Mouse (Mus musculus): ENCODE data around the gene Fam78b.

Fam78b gene

DNA sequence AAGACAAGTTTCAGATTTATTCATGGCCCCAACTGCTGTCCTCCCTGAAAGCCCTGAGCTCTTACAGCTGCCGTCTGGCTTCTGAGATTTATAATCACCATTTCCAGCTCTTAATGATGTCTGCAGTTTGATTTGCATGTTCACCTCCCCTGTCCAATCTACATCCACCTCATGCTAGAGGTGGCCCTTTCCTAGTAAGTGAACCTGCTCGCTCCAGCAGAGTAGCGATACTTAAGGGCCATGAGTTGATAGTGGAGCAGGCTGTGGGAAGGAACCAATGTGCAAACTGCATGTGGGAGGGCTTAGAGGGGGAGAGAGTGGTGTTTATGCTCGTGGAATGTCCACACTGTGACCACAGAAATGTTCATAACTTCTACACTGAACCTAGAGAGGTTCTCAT, 23.7 kb downstream of the Fam78b start:
- in situ Hi-C loops (cut with MboI, MseI), result loop anchor here (25.0 kb wide), 1 partner anchor 312 kb away; the partner anchor contains the start of gene Aldh9a1

DNA sequence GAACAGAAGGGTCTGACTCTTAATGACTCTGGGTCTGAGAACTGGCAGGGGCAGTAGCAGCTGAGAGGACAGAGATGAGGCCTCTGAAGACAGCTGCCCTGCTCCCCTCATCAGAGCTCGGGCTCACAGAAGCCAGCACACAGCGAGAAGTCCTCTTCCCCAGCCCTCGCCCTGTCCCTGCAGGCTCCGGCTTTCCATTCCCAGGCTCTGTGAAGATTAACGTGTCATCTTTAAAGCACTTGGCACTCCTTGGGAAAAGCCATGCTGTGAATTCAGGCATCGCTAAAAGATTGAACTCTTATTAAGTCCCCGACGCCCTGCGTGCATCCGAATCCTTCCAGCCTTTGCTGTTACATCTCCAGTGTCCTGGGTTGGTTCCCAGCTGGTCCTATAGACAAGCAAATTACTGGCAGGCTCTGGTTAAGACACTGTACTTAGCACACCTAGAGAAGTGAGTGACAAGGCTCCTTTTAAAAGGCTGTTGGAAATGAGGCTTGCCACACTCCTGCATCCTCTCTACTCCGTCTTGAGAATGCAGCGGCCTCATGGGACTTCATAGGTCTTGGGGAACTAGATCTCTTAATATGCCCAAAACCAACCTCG, 30.9 kb downstream of the Fam78b start:
- in situ Hi-C loops (cut with MboI, MseI), result no loop called here

DNA sequence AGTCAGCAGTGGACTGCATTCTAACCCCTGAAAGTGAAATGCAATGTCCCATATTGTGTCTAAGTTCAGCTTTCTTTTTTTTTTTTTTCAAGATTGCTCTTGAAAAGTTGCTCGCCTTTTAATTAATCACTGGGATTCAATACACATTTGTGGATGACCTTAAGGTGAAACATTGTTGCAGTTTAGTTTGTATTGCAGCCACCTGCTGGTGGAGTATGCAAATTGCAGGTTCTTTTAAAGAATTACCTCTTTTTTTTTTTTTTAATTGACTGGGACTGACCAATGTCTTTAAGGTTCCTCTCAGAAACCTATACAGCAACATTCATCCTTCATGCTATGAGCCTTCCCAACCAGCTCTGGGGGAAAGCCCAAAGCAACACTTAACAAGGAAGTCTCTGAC, 33.2 kb downstream of the Fam78b start:
- in situ Hi-C loops (cut with MboI, MseI), result no loop called here

DNA sequence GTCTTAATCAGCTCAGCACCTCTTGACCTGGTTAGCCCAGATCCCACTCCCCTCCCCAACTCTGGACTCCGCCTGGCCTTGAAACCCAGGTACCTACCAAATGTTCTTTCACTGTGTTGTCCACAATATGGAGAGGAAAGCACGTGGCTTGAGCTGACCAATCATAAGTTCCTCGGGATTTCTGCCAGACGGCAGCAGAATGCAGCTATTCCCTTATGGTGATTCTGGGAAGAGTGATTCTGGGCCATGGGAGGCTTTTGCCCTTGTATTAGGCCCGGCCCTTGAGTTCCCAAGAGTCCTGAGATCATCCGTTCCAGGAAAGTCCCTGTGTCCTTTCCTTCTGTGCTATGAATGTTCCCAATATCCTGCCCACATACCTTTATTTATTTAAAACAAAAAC, 41.3 kb downstream of the Fam78b start:
- in situ Hi-C loops (cut with MboI, MseI), result loop anchor here (5.0 kb wide), 1 partner anchor 615 kb away; no protein-coding TSS in a partner anchor

DNA sequence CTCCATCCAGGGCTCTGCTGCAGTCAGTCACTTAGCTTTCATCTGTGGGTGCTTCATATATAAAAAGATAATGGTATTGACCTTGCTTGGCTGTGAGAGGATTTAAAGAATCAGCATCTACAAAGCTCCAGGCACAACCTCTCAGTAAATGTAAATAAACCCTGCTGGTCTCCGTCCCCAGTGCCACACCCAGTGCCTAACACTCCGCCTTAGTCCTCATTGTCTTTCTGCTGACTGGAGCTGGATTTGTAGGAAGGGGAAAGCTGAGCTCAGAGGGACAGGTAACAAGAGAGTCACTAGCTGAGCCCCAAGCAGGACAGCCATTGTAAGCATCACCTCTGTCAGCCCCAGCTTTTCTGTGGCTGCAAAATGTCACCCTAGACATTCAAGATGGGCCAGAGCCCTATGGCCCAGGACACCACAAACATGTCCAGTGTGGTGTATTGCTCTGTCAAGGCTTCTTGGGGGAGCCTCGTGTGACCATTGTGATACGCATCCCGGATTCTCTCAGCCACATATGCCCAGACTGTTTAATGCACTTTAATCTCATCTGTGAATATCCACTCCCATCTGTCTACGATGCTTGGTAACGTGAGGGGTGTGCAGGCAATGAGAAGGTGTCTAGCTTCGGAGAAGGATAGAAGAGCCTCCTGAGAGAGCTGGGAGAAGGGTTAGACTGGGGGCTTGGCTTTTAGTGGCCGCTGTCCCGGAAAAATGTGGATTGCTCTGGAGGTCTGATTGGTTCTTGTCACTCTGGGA, 45.1 kb downstream of the Fam78b start:
- in situ Hi-C loops (cut with MboI, MseI), result no loop called here

DNA sequence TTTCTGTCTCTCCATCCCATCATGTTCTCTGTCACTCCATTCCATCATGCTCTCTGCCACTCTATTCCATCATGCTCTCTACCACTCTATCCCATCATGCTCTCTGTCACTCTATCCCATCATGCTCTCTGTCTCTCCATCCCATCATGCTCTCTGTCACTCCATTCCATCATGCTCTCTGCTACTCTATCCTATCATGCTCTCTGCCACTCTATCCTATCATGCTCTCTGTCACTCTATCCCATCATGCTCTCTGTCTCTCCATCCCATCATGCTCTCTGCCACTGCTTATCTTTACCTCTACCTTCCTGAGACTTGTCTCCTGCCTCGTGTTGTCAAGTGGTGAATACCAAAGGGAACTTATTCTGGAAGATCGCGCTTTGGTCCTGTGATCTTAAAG, 49.6 kb downstream of the Fam78b start:
- in situ Hi-C loops (cut with MboI, MseI), result no loop called here

DNA sequence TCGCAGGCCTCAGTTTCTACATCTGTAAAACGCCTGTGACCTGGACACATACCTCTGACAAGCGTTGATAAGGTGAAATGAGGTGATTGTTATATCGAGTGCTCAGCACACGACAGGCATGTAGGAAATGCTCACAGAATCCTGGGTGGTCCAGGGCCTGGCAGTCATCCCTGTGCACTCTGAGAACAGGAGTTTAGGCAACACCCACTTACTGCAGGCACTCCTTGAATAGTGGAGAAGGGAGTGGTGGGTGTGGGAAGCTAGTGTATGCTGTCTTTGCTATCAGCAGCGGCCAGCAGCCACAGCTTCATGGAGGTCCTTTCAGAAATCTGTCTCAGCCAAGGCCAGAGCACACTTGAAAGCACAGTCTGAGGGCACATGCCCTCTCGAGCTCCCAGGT, 52.8 kb downstream of the Fam78b start:
- in situ Hi-C loops (cut with MboI, MseI), result no loop called here

DNA sequence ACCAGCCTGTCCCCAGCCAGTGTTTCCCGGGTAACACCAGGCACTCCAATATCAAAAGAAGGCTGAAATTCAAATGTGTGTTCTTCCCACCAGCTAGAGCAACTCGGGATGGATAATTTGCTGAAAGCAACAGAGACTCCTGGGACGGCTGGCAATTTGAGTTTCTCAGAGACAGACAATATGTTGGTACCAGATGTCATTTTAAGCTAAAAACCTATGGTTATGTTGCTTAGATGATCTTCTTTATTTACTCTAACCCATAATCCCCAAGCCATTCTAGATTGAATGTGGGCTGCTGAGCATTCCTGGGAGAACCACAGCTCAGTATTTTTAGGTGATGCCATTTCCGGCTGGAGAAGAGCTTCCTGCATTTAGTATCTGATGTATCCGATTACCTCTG, 56.3 kb downstream of the Fam78b start:
- in situ Hi-C loops (cut with MboI, MseI), result no loop called here

DNA sequence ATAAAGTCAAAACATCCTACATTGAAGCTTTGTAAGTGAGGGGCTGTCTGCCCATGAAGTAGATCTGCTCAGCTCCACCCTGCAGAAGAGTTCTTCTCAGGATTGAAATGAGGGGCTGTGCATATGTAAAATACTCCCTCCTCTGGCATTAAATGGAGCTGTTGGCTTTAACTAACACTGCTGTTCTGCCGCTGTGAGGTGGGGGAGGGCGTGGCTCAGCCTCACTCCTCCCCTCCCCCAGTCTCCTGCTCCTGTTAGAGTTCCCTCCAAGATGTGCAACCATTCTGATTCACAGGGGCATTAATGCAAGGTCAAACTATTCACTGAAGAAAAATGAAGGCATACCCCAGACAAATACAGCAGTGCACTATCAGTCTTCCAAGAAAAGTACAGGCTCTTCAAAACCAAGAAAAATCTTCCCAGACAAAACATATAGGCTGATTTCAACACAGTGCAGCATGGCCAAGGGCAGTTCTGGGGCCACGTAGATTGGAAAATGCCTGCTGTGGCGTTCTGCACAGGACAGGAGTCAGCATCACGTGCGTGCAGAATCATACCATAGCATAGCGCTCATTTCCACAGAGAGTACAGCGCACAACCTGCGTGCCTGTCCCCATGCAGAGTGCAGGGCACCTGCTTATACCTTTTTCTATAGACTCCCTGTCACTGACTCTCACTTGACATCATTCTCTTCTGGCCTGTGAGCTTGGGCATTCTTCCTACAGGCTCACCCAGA, 58.5 kb downstream of the Fam78b start:
- in situ Hi-C loops (cut with MboI, MseI), result no loop called here

DNA sequence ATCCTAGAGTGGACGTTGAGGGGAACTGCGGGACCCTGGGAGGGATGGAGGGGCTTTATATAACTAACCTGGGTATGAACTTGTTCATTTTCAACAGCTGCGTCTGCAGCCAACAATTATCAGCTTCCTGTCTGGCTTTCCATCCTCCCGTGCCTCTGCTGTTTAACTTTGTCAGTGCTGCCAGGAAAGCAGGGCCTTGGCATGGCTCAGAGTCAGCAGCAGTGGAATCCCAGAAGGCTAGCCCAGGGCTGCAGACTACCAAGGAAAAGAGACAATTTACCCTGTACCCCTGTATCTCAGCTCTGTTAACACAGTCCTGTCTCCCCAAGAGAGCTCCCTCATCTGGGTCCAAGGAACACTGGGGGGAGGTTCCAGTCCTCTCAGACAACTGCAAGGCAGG, 62.8 kb downstream of the Fam78b start:
- in situ Hi-C loops (cut with MboI, MseI), result no loop called here

DNA sequence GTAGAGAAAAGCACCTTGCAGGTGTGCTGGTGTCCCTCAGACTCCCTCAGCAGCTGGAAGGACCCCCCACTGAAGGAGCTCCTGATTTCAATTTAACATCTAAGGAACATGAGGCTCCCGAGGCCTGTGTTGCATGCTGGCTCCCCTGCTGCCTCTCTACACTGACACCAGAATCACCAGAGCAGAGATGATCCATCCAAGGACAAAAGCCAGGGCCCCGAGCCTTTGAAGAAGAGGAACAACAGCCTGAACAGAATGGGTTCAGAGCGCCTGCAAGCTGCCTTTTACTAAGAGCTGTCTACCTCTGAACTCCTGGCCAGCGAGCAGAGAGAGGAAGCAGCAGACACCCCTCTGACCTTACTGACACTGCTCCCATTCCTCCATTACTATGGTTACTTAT, 64.3 kb downstream of the Fam78b start:
- in situ Hi-C loops (cut with MboI, MseI), result no loop called here

DNA sequence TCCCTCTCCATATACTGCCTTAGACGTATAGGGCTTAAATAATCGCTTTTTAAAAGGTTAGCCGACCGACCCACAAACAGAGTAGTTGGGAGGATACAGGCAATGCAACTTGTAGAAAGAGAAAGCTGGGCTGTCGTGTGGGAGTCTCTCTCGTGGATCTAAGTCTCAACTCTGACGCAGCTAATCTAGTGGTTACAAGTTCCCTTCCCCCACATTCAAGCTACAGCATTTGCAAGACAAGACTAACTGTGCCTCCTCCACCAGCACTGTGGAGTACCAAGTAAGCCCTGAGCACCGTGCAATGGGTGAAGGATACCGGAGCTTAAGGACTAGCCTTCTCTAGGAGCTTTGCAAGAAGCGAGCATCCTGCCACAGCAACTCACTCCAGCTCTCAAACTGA, 64.8 kb downstream of the Fam78b start:
- in situ Hi-C loops (cut with MboI, MseI), result no loop called here

DNA sequence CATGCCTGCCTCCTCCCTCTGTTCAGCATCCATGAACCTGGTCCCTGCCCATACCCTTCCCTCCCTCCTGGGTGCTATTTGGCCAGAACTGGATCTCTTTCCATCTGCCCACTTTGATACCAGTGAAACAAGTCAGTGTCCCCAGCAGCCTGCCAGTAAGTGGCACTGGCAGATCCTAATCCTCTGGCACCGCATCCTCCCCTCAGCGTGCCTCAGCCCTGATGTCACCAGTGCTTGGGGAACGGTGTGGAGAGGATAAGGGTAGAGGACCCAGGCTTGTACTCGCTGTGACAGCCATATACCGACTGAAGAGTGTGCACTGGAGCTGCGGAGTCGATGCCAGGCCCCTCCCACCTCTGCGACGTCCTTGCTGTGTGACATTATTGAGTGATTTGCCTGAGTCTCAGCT, 65.7 kb downstream of the Fam78b start:
- in situ Hi-C loops (cut with MboI, MseI), result no loop called here

DNA sequence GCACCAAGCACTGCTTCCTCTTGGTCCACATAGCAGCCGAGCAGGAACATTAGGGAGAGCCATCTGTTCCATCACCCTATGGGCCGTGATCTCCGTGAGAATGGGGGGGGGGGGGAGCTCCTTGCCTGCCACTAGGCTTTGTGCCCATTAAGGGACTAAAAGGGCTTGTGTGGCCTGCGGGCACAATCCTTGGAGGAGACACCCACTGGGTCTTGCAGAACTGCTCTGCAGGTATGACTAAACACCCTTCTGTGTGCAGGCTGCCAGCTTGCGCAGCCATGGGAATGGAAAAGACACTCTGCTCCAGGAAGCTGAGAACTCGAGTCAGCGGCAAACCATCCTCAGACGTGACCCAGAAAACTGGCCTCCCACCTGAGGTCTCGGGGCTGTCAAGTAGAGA, 68.5 kb downstream of the Fam78b start:
- in situ Hi-C loops (cut with MboI, MseI), result no loop called here

DNA sequence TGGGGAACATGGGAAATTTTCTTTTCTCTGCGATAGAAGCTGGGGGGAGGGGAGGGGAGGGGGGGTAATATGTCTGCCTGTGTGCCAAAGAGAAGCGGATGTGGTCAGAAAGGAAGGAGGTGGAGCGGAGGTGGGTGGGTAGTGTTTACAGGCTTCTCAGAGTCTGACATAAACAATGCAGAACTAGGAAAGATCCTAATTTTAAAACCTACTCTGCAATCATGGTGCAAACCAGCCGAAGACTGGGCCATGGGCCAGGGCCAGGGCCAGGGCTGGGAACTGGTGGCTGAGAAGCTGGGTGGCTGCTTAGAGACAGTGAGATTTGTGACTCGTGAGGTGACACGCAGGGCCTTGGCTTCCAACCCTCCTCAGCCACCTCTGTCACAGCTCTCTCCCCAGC, 69.1 kb downstream of the Fam78b start:
- in situ Hi-C loops (cut with MboI, MseI), result no loop called here

DNA sequence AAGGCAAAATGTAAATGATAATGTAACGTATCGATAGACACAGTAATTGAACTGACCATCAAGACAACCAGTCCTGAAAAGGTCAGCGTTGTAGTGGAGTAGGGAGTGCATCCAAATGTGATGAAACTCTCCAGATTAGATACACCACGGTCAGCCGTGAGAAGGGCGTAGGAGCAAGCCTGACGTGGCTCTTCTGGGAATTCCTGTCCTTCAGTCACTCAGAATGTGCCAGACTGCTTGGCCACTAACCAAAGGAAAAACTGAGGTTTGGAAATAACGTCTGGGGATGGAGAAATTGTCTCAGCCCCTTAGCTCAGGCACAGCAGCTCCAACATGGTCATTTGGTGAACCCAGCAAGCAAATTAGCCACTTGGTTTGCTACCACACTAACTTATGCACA, 74.5 kb downstream of the Fam78b start:
- in situ Hi-C loops (cut with MboI, MseI), result no loop called here

DNA sequence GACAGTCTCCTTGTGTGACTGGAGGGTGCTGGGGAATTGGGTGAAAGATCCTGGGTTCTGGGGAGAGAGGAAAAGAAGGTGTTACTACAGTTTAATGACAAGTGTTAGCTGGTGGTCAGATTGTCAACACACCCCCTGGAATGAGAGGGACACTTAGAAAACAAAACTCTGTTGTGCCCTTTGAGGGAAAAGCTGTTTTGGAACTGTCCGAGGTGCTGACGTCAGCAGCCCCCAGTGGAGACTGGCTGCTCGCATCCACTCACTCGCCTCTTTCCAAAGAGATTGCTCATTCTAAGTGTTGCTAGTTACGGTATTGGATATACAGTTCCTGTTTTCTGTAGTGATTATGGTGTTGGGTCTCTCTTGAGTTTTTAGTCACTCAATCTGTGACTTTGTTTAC, 78.3 kb downstream of the Fam78b start:
- in situ Hi-C loops (cut with MboI, MseI), result no loop called here

DNA sequence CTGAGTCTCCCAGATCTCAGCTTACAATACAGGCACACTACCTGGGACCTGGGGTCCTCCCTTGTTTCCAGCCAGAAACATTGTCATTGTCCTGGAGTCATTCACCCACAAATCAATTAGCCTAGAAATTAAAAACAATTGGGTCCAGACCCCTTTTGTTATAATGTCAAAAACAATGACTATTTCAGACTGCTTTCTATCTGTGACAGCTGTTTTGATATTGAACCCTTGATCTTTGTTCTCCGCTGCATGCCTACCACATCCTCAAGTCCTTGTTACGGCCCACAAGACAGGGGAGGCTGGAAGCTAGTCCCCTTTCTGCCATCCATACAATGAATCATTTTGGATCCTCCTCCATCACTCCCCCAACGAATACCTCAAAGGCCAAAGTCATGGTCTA, 80.7 kb downstream of the Fam78b start:
- in situ Hi-C loops (cut with MboI, MseI), result no loop called here

DNA sequence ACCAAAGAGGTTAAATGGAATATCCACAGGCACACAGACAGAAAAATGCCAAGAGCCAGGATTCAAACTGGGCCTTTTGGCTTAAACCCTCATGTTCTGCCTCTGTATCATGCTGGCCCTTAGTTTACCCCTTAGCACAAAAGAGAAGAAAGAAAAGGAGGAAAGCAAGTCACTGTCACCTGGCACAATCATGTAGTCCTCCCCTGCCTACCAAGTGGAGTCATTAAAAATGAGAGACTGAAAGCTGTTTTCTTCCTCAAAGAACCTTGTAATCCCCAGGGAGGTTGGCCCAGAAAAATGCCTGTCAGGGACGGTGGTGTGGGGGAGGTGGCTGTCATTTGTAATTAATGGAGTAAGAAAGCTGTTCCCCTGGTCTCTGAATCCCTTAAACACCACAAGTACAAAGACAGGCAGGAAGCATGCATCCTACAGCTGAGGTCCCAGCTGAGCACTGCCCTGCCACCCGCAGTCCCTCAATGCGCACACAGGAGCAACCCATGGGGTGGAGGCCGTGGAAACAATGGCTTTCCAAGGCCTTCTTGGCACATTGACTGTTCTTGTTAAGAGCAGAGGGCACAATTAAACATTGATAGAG, 81.4 kb downstream of the Fam78b start:
- in situ Hi-C loops (cut with MboI, MseI), result no loop called here

DNA sequence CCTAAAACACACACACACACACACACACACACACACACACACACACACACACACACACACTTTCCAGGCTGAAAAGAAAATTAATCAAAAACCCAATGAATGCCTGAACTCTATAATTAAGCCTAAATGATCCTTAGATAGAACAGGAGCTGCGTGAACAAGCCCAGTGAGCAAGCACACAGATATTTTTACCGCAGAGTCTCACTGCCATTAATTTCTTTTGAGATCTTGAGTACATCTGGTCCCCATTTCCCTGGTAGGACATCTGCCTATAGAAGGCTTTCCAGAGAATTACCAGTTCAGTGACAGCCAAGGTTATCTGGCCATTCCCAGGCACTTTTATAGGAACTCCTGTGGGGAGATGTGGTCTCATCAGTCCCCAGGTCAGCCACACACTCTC, 82.0 kb downstream of the Fam78b start:
- in situ Hi-C loops (cut with MboI, MseI), result no loop called here

DNA sequence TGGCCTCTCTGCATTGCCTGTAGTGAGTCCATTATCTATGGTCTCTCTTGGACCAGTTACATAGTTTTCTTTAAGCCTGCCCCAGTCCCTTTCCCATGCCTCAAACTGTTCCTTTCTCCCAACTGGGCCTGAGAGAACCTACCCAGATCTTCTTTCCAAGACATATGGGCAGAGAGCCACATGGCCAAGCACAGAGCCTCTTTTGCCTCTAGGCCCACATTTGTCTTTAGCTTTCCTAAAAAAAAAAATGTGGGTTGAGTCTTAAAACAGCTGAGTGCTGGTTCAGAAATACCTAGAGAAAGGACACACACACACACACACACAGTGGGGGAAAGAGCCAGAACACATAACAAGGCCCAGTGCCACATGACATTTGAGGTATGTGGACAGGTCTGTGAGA, 83.1 kb downstream of the Fam78b start:
- in situ Hi-C loops (cut with MboI, MseI), result no loop called here

DNA sequence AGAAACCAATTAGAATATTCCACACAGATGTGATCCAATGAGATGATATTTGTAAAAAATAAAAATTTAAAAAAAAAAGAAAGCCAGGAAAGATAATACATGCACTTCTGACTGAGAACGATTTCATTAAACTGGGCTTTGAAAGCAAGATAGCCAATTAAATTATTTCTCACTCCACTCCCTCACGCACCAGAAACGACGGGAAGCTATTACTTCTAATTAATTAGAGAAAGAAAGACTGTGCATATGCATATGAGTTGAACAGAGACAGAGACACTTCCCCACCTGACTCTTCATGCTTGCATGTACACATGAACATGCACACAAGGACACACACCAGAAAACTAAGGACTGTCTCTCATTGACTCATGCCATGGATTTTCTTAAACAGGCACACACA, 84.2 kb downstream of the Fam78b start:
- in situ Hi-C loops (cut with MboI, MseI), result no loop called here

DNA sequence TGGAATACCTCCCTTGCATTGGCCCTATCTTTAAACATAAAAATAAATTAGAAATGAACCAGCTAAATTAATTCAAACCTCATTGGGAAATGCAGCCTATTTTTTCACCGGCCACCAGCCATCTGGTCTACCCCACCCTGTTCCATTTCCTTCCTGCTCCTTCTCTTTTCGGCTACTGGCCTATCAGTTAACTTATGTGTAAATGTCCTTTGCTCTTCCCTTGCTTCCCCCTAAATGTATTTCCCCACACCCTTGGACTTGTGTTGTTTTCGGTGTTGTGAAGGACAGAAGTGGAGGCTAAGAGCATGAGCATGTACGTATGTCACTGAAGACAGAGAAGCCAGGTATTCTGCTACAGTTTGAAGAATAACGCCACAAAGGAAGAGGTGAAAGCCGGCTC, 89.2 kb downstream of the Fam78b start:
- in situ Hi-C loops (cut with MboI, MseI), result no loop called here

Data from T-helper 2 cell (primary cell).